Mouse (Mus musculus) forebrain, embryonic 16.5 days (tissue): ENCODE results near the gene Sord. TPM values are rescaled to one million over a fixed set of nuclear protein-coding genes. Genes with fewer than 3 reads are reported as not detected.

Source experiments
- ATAC-seq: fragments of 200-750 bp; cut with Nextera tagmentation; 2 replicates; pipeline ENCODE4 v1.8.0; 2017; ENCODE audit warnings: mild to moderate bottlenecking, moderate library complexity
- H3K27ac ChIP-seq: fragments of 300-500 bp; sonication (generic); 2 replicates; pipeline ENCODE4 v1.5.1; 2014; ENCODE audit warnings: low read length, control low read depth
- H3K27me3 ChIP-seq: fragments of 300-500 bp; sonication (generic); replicated peaks from 2 replicates; pipeline ENCODE4 v1.6.1; 2014; ENCODE audit warnings: low read length; ENCODE audit not compliant: control insufficient read depth, insufficient read depth
- H3K36me3 ChIP-seq: fragments of 300-500 bp; sonication (generic); 2 replicates; pipeline ENCODE4 v1.6.1; 2014; ENCODE audit not compliant: control insufficient read depth, insufficient read depth
- H3K4me1 ChIP-seq: fragments of 300-500 bp; sonication (generic); replicated peaks from 2 replicates; pipeline ENCODE4 v1.6.1; 2014; ENCODE audit warnings: low read length; ENCODE audit not compliant: control insufficient read depth, insufficient read depth
- H3K4me2 ChIP-seq: fragments of 300-500 bp; sonication (generic); 2 replicates; pipeline ENCODE4 v1.6.1; 2014; ENCODE audit warnings: mild to moderate bottlenecking, low read length, control low read depth
- H3K4me3 ChIP-seq: fragments of 300-500 bp; sonication (generic); replicated peaks from 2 replicates; pipeline ENCODE4 v1.5.1; 2014; ENCODE audit warnings: mild to moderate bottlenecking, low read length, control low read depth
- H3K9ac ChIP-seq: fragments of 300-500 bp; sonication (generic); replicated peaks from 2 replicates; pipeline ENCODE4 v1.6.1; 2014; ENCODE audit warnings: low read depth, low read length, control low read depth
- H3K9me3 ChIP-seq: fragments of 300-500 bp; sonication (generic); 2 replicates; pipeline ENCODE4 v1.6.1; 2016; ENCODE audit warnings: low read length; ENCODE audit not compliant: control insufficient read depth
- WGBS: fragments of 180-500 bp; shearing (Covaris S2); extraction: QIAGEN DNeasy Blood & Tissue Kit; methylation state at CpG from one replicate; pipeline ENCODE4 v1.1.7; 2014; 5-methylcytosine and 5-hydroxymethylcytosine counted together
- polyA plus RNA-seq: library from polyadenylated mRNA; unstranded; fragments of >200 nt; fragmentation: Nextera tagmentation; extraction: Ambion mirVana; gene quantifications from 2 replicates; pipeline ENCODE4 v1.2.1, GENCODE M21; 2015

The Sord gene
- polyA plus RNA-seq, 1 experiment from 2014 or later, result 16.4 TPM

- peak overlapping the region; percentile 78 for H3K27ac ChIP-seq
- no peaks in the 10 kb centered on the region; the same call in 1 of the 2 replicates for H3K4me1 ChIP-seq
- peak; percentile 55 for ATAC-seq
- H3K27me3 ChIP-seq, result no peaks in the 10 kb centered on the region
- H3K36me3 ChIP-seq, result no peaks in the 10 kb centered on the region
- H3K9me3 ChIP-seq, result no peaks in the 10 kb centered on the region
- H3K4me2 ChIP-seq, result peak overlapping the region; percentile 76
- peak overlapping the region; percentile 66 for H3K4me3 ChIP-seq
- 3% methylated on average over 26 of the region's 26 CpGs for WGBS
- H3K9ac ChIP-seq, result peak overlapping the region; percentile 65
These were observed 591 bp upstream of the Sord start for GRCm38 (mm10) chr2:122233759-122234557.

- Histone ChIP-seq H3K4me2 (peak overlapping the region; percentile 76), H3K4me1 (no peaks in the 10 kb centered on the region; the same call in 1 of the 2 replicates), H3K36me3 (no peaks in the 10 kb centered on the region), H3K9ac (no peak overlapping the region), H3K9me3 (no peaks in the 10 kb centered on the region), H3K27ac (no peak overlapping the region), H3K4me3 (peak overlapping the region; percentile 66; the same call in 1 of the 2 replicates), H3K27me3 (no peaks in the 10 kb centered on the region)
- 73% methylated on average over 2 of the region's 2 CpGs for WGBS
- no peak for ATAC-seq
These were observed 876 bp downstream of the Sord start for GRCm38 (mm10) chr2:122235425-122235824.

- Histone ChIP-seq H3K9ac (no peak overlapping the region), H3K27me3 (no peaks in the 10 kb centered on the region), H3K4me2 (no peak overlapping the region), H3K36me3 (no peaks in the 10 kb centered on the region), H3K27ac (no peak overlapping the region), H3K9me3 (no peaks in the 10 kb centered on the region), H3K4me3 (no peak overlapping the region), H3K4me1 (no peaks in the 10 kb centered on the region; the same call in 1 of the 2 replicates)
- no peak for ATAC-seq
These were observed 1.8 kb downstream of the Sord start for GRCm38 (mm10) chr2:122236321-122236720.

DNA sequence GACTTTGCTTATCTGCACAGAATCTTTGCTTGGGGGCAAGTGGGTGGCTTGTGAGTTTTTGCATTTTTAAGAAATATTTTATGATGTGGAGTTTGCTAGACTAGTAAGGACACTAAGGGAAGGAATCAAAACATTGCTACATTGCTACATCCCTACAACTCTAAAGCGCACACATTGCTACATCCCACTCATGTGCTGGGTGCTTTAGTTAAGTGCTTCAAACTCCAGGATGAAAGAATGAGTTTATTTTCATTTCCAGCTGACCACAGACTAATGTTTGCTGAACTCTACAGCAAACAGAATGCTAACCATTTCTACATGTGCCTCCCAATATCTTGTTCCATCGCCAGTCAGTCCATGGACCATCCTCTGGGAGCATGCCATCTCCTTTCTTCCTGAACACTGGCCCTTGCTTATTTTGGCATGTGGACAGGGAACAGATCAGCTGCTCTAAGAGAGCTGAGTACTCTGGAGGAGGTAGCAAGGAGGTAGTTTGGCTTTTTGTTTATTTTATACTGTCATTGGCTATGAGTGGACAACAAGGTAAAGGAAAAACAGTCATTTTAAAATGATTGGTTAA, 3.4 kb downstream of the Sord start:
- H3K36me3 ChIP-seq, result no peaks in the 10 kb centered on the region
- WGBS, result 92% methylated on average over 2 of the region's 2 CpGs
- no peak overlapping the region for H3K4me2 ChIP-seq
- ATAC-seq, result no peak
- no peak overlapping the region for H3K4me3 ChIP-seq
- no peaks in the 10 kb centered on the region for H3K27me3 ChIP-seq
- no peaks in the 10 kb centered on the region; the same call in 1 of the 2 replicates for H3K4me1 ChIP-seq
- H3K9ac ChIP-seq, result no peak overlapping the region
- H3K27ac ChIP-seq, result no peak overlapping the region
- H3K9me3 ChIP-seq, result no peaks in the 10 kb centered on the region

- H3K36me3 ChIP-seq, result no peaks in the 10 kb centered on the region
- H3K9ac ChIP-seq, result no peak overlapping the region
- H3K9me3 ChIP-seq, result no peaks in the 10 kb centered on the region
- H3K4me3 ChIP-seq, result no peak overlapping the region
- no peaks in the 10 kb centered on the region for H3K4me1 ChIP-seq
- no peak for ATAC-seq
- H3K27me3 ChIP-seq, result no peaks in the 10 kb centered on the region
- no peak overlapping the region for H3K27ac ChIP-seq
- H3K4me2 ChIP-seq, result no peak overlapping the region
These were observed 6.2 kb downstream of the Sord start for GRCm38 (mm10) chr2:122240735-122241134.

DNA sequence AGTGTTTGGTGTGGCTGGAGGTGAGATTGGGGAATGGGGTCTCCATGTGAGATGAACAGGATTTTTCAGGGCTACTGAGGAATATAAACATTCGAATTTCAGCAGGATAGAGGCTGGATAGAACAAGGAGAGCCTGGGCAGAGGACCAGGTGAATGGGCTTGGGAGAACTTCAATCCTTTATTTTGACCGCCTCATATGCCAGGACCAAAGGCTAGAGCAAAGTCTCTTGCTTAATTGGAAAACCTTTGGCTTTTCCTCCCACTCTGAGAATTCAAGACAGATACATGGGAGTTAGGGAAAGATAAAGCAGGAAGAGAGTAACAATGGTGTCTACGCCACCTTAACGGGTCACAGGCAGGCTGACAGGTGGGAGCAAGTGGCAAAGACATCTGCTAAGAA, 6.7 kb downstream of the Sord start:
- H3K36me3 ChIP-seq, result no peaks in the 10 kb centered on the region
- H3K4me2 ChIP-seq, result no peak overlapping the region
- no peak overlapping the region for H3K27ac ChIP-seq
- H3K4me1 ChIP-seq, result no peaks in the 10 kb centered on the region
- no peak overlapping the region for H3K9ac ChIP-seq
- 91% methylated on average over 4 of the region's 4 CpGs for WGBS
- H3K9me3 ChIP-seq, result no peaks in the 10 kb centered on the region
- no peak for ATAC-seq
- H3K4me3 ChIP-seq, result no peak overlapping the region
- H3K27me3 ChIP-seq, result no peaks in the 10 kb centered on the region

- WGBS, result 64% methylated on average over 6 of the region's 6 CpGs
- no peaks in the 10 kb centered on the region for H3K4me1 ChIP-seq
- no peak overlapping the region for H3K4me2 ChIP-seq
- no peak for ATAC-seq
- H3K9ac ChIP-seq, result no peak overlapping the region
- H3K4me3 ChIP-seq, result no peak overlapping the region
- no peaks in the 10 kb centered on the region for H3K36me3 ChIP-seq
- no peak overlapping the region for H3K27ac ChIP-seq
- H3K9me3 ChIP-seq, result no peaks in the 10 kb centered on the region
- no peaks in the 10 kb centered on the region for H3K27me3 ChIP-seq
These were observed 7.4 kb downstream of the Sord start for GRCm38 (mm10) chr2:122241935-122242334.

DNA sequence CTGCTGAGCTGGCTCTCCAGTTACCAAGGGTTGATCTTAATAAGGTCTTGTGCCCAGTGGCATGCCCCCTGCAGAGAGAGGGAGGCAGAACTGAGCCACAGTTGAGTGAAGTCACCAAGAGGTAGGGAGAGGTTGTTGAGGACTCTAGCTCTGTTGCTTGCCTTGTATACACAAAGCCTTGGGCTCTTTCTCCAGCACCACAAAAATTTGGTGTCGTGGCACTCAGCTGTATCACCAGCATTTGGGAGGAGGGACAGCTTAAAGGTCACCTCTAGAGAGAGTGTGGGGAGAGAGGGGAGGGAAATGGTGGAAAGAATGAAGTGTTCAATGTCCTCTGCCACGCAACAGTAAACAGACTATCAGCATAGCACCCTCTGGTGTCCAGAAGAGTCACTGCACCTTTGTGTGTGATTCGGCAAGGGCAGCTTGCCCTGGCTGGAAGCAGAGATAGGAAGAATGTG, 9.2 kb downstream of the Sord start:
- Histone ChIP-seq H3K4me3 (no peak overlapping the region), H3K9ac (no peak overlapping the region), H3K27me3 (no peaks in the 10 kb centered on the region), H3K36me3 (no peaks in the 10 kb centered on the region), H3K4me1 (no peaks in the 10 kb centered on the region), H3K9me3 (no peaks in the 10 kb centered on the region), H3K27ac (no peak overlapping the region), H3K4me2 (no peak overlapping the region)
- peak; percentile 69 for ATAC-seq
- 2% methylated on average over 3 of the region's 3 CpGs for WGBS

- no peaks in the 10 kb centered on the region for H3K9me3 ChIP-seq
- 88% methylated on average over 10 of the region's 10 CpGs for WGBS
- no peak overlapping the region for H3K9ac ChIP-seq
- no peak overlapping the region for H3K4me2 ChIP-seq
- no peaks in the 10 kb centered on the region for H3K27me3 ChIP-seq
- no peak overlapping the region for H3K4me3 ChIP-seq
- H3K36me3 ChIP-seq, result no peaks in the 10 kb centered on the region
- no peak for ATAC-seq
- no peak overlapping the region for H3K27ac ChIP-seq
- no peaks in the 10 kb centered on the region for H3K4me1 ChIP-seq
These were observed 13.2 kb downstream of the Sord start for GRCm38 (mm10) chr2:122247786-122248185.
